Mouse (Mus musculus) midbrain, embryonic 16.5 days (tissue): ENCODE measurements around the gene Unkl. TPM values are rescaled to one million over a fixed set of nuclear protein-coding genes. Genes with fewer than 3 reads are reported as not detected.
A peak's percentile ranks its signal among the peaks of the same experiment; 100 is the strongest.
"Not testable (repeated sequence)": the region's sequence is repeated elsewhere in the genome, so short reads cannot be mapped to it uniquely, and the experiment has no call there.

Experiments
- ATAC-seq: fragments of 200-750 bp; cut with Nextera tagmentation; 2 replicates; pipeline ENCODE4 v1.8.0; 2017; ENCODE audit warnings: moderate TSS enrichment
- H3K27ac ChIP-seq: fragments of 300-500 bp; sonication (generic); 2 replicates; pipeline ENCODE4 v1.5.1; 2014; ENCODE audit warnings: mild to moderate bottlenecking, low read length, mixed read lengths
- H3K27me3 ChIP-seq: fragments of 300-500 bp; sonication (generic); 2 replicates; pipeline ENCODE4 v1.6.1; 2014; ENCODE audit warnings: low read depth, low read length, mixed read lengths; ENCODE audit not compliant: control insufficient read depth, insufficient read depth
- H3K36me3 ChIP-seq: fragments of 300-500 bp; sonication (generic); 2 replicates; pipeline ENCODE4 v1.6.1; 2014; ENCODE audit warnings: mild to moderate bottlenecking, low read length, moderate library complexity, mixed read lengths; ENCODE audit not compliant: control insufficient read depth, insufficient read depth
- H3K4me1 ChIP-seq: fragments of 300-500 bp; sonication (generic); 2 replicates; pipeline ENCODE4 v1.6.1; 2014; ENCODE audit warnings: mild to moderate bottlenecking, low read length, mixed read lengths; ENCODE audit not compliant: control insufficient read depth, insufficient read depth
- H3K4me2 ChIP-seq: fragments of 300-500 bp; sonication (generic); 2 replicates; pipeline ENCODE4 v1.6.1; 2014; ENCODE audit warnings: mild to moderate bottlenecking, low read length, mixed read lengths
- H3K4me3 ChIP-seq: fragments of 300-500 bp; sonication (generic); 2 replicates; pipeline ENCODE4 v1.5.1; 2014; ENCODE audit warnings: low read depth, mild to moderate bottlenecking, low read length, moderate library complexity, mixed read lengths
- H3K9ac ChIP-seq: fragments of 300-500 bp; sonication (generic); 2 replicates; pipeline ENCODE4 v1.6.1; 2014; ENCODE audit warnings: low read depth, low read length, mixed read lengths
- H3K9me3 ChIP-seq: fragments of 300-500 bp; sonication (generic); replicated peaks from 2 replicates; pipeline ENCODE4 v1.6.1; 2014; ENCODE audit warnings: mild to moderate bottlenecking, low read length, mixed read lengths; ENCODE audit not compliant: control insufficient read depth, poor library complexity, severe bottlenecking
- WGBS: fragments of 180-500 bp; shearing (Covaris S2); extraction: QIAGEN DNeasy Blood & Tissue Kit; methylation state at CpG from one replicate; pipeline ENCODE4 v1.1.7; 2014; 5-methylcytosine and 5-hydroxymethylcytosine counted together
- polyA plus RNA-seq: library from polyadenylated mRNA; unstranded; fragments of >200 nt; fragmentation: Nextera tagmentation; extraction: Ambion mirVana; gene quantifications from 2 replicates; pipeline ENCODE4 v1.2.1, GENCODE M21; 2015

The Unkl gene
- polyA plus RNA-seq, 1 experiment from 2014 or later: 19.2 TPM

DNA sequence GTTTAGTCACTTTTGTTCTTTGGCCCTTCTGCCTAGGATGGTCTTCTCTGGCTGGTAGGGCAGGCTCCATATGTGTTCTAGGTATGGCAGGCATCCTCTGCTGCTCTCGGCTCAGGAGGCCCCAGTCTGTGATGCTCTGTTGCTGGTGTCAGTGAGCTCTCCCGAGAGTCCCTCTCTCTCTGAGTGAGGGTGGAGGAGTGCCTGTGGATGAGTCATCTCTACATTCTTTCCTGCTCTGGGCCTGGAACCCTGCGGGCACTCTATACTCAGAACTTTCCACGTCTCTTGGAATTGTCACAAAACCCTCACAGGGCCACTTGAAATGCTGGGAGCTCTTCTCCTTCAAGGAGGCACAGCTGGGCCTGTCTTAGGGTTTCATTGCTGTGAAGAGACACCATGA lies 23.5 kb downstream of the Unkl start:
- ATAC-seq: no peak
- no peak overlapping the region for H3K4me3 ChIP-seq
- no peaks in the 10 kb centered on the region for H3K9me3 ChIP-seq
- WGBS: 89% methylated on average over 4 of the region's 4 CpGs
- peaks cover 39% of the 10 kb centered on the region for H3K36me3 ChIP-seq
- H3K4me1 ChIP-seq: no peaks in the 10 kb centered on the region
- no peaks in the 10 kb centered on the region for H3K27me3 ChIP-seq
- H3K4me2 ChIP-seq: no peak overlapping the region
- no peak overlapping the region for H3K27ac ChIP-seq
- H3K9ac ChIP-seq: no peak overlapping the region

DNA sequence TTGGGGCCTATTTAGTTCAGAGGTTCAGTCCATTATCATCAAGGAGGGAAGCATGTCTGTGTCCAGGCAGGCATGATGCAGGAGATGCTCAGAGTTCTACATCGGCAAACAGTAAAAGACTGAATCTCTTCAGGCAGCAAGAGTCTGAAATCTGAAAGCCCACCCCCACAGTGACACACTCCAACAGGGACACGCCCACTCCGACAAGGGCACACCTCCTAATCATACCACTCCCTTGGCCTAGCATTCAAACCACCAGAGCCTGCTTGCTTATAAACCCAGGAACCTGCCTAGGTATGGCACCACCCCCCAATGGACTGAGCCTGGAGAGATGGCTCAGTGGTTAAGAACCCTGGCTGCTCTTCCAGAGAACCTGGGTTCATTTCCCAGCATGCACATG lies 27.2 kb downstream of the Unkl start:
- H3K4me2 ChIP-seq: no peak overlapping the region
- H3K36me3 ChIP-seq: peaks cover 24% of the 10 kb centered on the region
- H3K27me3 ChIP-seq: no peaks in the 10 kb centered on the region

DNA sequence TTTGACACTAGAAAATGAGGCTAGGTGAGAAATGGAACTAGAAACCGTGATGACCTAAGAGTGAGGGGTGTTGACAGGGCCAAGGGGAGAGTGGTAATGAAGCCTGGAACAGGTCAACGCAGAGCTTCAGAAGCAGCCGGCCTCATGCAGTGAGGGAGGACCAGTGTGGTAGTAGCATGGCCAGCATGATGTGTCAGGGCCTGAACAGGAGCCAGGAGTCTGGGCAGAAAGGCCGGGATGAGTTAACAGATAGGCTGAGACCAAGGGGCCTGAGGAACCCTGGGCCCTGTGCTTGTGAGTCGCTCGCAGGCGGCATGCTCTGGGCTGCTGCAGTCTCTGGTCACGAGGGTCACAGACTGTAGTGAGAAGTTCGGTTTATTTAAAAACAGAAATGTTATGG lies 30.8 kb downstream of the Unkl start:
- H3K4me1 ChIP-seq: peaks cover 15% of the 10 kb centered on the region
- H3K9me3 ChIP-seq: no peaks in the 10 kb centered on the region
- no peak for ATAC-seq
- WGBS: 88% methylated on average over 9 of the region's 9 CpGs
- H3K4me3 ChIP-seq: no peak overlapping the region
- H3K27me3 ChIP-seq: no peaks in the 10 kb centered on the region
- H3K9ac ChIP-seq: no peak overlapping the region
- peaks cover 14% of the 10 kb centered on the region for H3K36me3 ChIP-seq
- no peak overlapping the region for H3K27ac ChIP-seq
- H3K4me2 ChIP-seq: no peak overlapping the region

More for the DNA sequence above, 27.2 kb downstream of the Unkl start:
- Histone ChIP-seq H3K9me3 (no peaks in the 10 kb centered on the region), H3K27ac (no peak overlapping the region), H3K4me1 (no peaks in the 10 kb centered on the region), H3K9ac (no peak overlapping the region), H3K4me3 (no peak overlapping the region)
- 83% methylated on average over 3 of the region's 3 CpGs for WGBS
- no peak for ATAC-seq

DNA sequence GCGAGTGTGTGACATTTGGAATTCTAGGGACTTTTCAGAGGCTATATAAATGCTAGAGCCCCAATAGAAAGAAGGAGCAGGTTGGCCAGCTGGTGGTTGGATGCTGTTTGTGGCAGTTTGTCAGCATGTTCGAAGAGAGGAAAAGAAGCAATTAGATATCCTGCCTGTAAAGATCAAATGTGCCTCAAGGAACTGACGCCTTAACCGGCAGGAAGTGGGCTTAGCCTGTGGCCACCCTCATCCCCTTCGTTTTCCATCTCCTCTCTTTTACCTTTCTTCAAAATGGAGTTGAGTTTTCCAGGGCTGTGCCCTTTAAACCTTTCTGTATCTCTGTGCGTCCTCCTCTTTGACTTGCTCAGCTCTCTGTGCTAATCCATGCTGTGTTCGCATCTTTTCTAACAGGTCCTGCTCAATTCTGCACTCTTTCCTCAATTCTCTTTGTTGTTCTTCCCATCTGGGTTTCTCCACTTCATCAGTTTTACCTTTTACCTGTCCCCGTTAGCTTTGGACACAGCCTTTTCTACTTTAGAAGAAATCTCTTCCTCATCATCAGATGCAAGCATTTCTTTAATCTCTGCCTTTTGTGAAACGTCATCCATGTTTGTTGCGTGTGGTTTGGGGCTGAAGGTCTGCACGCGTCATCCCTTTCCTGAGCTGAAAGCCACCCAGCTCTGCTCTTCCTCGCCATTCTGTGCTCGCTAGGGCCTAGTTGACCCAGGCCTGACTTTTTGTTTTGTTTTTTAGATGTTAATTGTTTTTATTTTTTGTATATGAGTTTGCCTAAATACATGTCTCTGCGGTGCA lies 31.5 kb downstream of the Unkl start:
- peaks cover 8% of the 10 kb centered on the region for H3K36me3 ChIP-seq
- no peak for ATAC-seq
- 92% methylated on average over 15 of the region's 15 CpGs for WGBS
- H3K4me1 ChIP-seq: peaks cover 15% of the 10 kb centered on the region
- no peak overlapping the region for H3K9ac ChIP-seq
- no peak overlapping the region for H3K4me3 ChIP-seq
- H3K4me2 ChIP-seq: no peak overlapping the region
- H3K27me3 ChIP-seq: no peaks in the 10 kb centered on the region
- no peak overlapping the region for H3K27ac ChIP-seq
- H3K9me3 ChIP-seq: no peaks in the 10 kb centered on the region

DNA sequence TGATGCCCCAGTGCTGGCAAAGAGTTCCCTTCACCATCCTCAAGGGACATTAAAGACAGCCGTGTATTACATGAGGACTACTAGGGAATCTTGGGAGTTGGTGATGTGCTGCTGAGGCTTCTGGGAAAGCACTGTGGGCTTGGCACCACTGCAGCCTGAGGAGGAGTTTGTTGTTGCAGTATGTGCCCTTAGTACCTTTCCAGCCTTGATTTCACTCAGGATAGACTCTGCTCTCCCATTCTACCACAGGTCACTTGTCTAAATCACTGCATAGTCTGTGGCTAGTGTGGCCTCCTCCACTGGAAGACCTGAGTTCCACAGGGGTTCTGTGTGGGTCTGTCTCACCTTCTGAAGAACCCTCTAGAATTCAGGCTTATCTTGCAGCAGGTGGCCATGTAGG lies 32.5 kb downstream of the Unkl start:
- WGBS: 89% methylated on average over 1 of the region's 1 CpGs
- Histone ChIP-seq H3K9ac (no peak overlapping the region; the same call in 1 of the 2 replicates), H3K36me3 (peaks cover 3% of the 10 kb centered on the region; the same call in 1 of the 2 replicates), H3K27me3 (no peaks in the 10 kb centered on the region), H3K4me3 (no peak overlapping the region), H3K9me3 (no peaks in the 10 kb centered on the region), H3K4me2 (no peak overlapping the region), H3K4me1 (peaks cover 15% of the 10 kb centered on the region), H3K27ac (no peak overlapping the region)
- no peak for ATAC-seq

DNA sequence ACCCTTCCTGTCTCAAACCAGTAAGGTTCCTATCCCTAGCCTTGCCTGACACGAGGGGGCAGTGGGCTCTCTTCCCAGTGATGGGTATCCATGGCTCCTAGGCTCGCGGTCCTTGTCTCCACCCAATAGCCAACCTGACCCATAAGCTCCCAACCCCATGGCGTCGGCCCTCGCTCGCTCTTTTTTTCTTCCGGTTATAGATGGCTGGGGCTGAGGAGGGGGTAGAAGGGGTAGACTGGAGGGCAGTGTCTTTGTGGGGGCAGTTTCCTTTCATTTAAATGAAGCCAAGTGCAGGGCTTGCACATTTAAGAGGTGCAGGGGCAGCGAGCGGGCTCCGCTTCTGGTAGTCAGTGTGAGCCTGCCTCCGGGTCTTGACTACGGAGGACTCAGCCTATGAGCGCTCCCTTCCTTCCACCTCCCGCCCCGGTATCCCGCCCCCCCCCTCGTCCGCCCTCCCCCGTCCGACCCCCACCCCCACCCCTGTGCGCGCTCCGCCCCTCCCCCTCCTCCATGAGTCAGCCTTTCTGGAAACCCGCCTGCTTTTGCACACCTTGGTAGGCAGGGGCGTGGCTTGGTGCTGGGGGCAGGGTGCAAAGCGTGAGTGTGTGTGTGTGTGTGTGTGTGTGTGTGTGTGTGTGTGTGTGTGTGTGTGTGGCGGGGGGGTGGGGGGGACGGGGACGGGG lies 33.8 kb downstream of the Unkl start:
- Histone ChIP-seq H3K4me1 (peaks cover 15% of the 10 kb centered on the region), H3K9ac (peak overlapping the region; percentile 47), H3K9me3 (no peaks in the 10 kb centered on the region), H3K4me2 (peak overlapping the region; percentile 71), H3K27ac (peak overlapping the region; percentile 68), H3K4me3 (peak overlapping the region; percentile 45), H3K36me3 (peaks cover 4% of the 10 kb centered on the region; the same call in 1 of the 2 replicates), H3K27me3 (no peaks in the 10 kb centered on the region)
- ATAC-seq: peak; percentile 88
- 1% methylated on average over 18 of the region's 30 CpGs for WGBS

DNA sequence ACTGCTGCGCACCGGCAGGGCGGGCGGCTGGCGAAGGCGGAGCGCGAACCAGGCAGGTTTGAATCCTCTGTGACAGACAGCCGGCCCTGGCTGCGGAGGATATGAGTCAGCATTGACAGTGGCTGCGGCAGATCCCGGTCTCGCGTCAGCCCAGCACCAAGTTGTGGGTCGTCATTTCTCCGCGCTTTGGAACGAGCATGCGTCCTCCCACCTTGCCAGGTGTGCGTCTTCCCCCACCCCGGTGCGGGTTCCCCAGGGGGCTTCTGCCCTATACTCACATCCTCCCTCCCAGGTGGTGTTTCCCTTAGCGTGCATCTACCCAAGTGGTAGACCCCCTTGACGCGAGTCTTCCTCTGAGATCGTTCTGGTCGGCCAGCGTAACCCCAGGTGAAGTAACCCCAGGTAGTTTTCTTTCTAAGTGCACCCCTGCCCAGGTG lies 34.3 kb downstream of the Unkl start:
- ATAC-seq: peak; percentile 93
- peak overlapping the region; percentile 45 for H3K4me3 ChIP-seq
- H3K4me1 ChIP-seq: peaks cover 15% of the 10 kb centered on the region
- 17% methylated on average over 13 of the region's 28 CpGs for WGBS
- H3K27me3 ChIP-seq, H3K9me3 ChIP-seq, H3K27ac ChIP-seq, H3K36me3 ChIP-seq: not testable (repeated sequence)
- peak overlapping the region; percentile 56; the same call in 1 of the 2 replicates for H3K9ac ChIP-seq
- H3K4me2 ChIP-seq: peak overlapping the region; percentile 71

DNA sequence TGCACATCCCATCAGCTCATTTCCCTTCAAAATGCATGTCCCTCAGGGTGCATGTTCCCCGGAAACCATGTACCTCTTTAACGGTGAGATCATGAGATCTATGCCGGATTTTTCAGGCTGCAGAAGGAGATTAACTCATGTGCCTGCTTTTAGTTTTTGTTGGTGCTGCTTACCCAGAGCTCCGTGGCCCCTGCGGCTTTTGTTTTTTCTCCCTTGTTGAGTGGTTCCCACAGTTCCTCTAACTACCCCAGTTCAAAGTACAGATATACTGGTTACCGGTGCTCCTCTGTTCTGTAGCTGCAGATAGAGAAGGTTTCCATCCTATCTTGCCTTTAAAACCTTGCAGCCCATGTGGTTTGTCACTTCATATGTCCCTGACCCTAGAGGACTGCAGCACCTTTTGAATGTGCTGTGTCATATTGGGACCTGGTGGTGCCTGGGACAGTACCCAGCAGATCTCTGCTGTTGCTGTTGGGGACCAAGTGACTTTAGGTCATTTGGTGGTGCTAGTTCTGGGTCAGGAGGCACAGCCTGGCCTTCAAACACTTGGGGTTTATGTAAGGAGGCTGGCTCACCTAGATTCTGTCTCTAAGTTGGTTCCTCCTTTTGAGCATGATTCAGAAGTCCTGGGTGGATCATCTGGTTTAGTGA lies 34.9 kb downstream of the Unkl start:
- peak overlapping the region; percentile 56; the same call in 1 of the 2 replicates for H3K9ac ChIP-seq
- WGBS: 33% methylated on average over 6 of the region's 6 CpGs
- H3K9me3 ChIP-seq: no peaks in the 10 kb centered on the region
- no peaks in the 10 kb centered on the region for H3K27me3 ChIP-seq
- no peak for ATAC-seq
- H3K4me2 ChIP-seq: peak overlapping the region; percentile 71
- peaks cover 15% of the 10 kb centered on the region for H3K4me1 ChIP-seq
- H3K4me3 ChIP-seq: peak overlapping the region; percentile 32
- H3K27ac ChIP-seq: no peak overlapping the region
- peaks cover 5% of the 10 kb centered on the region; the same call in 1 of the 2 replicates for H3K36me3 ChIP-seq
